Mouse (Mus musculus) midbrain, postnatal 0 days (tissue): ENCODE measurements around the gene Olfr669. TPM values are rescaled to one million over a fixed set of nuclear protein-coding genes. Genes with fewer than 3 reads are reported as not detected.
"Not testable (repeated sequence)": the region's sequence is repeated elsewhere in the genome, so short reads cannot be mapped to it uniquely, and the experiment has no call there.

Experiments
- ATAC-seq: fragments of 200-750 bp; cut with Nextera tagmentation; 2 replicates; pipeline ENCODE4 v1.8.0; 2017; ENCODE audit warnings: moderate number of reproducible peaks, mild to moderate bottlenecking, moderate TSS enrichment, moderate library complexity; ENCODE audit not compliant: low FRiP score
- DNase-seq: peaks from one replicate; pipeline ENCODE4 v3.0.0-alpha.2; 2015; ENCODE audit warnings: low spot score
- H3K27ac ChIP-seq: fragments of 300-500 bp; sonication (generic); 2 replicates; pipeline ENCODE4 v1.5.1; 2014; ENCODE audit warnings: low read depth, mild to moderate bottlenecking, low read length, mixed read lengths
- H3K27me3 ChIP-seq: fragments of 300-500 bp; sonication (generic); 2 replicates; pipeline ENCODE4 v1.6.1; 2014; ENCODE audit warnings: low read length, control low read depth, mixed read lengths; ENCODE audit not compliant: insufficient read depth
- H3K36me3 ChIP-seq: fragments of 300-500 bp; sonication (generic); 2 replicates; pipeline ENCODE4 v1.6.1; 2014; ENCODE audit warnings: low read length, control low read depth, mixed read lengths; ENCODE audit not compliant: insufficient read depth
- H3K4me1 ChIP-seq: fragments of 300-500 bp; sonication (generic); 2 replicates; pipeline ENCODE4 v1.6.1; 2014; ENCODE audit warnings: mild to moderate bottlenecking, control low read depth, antibody characterized with exemption, low read length, mixed read lengths; ENCODE audit not compliant: insufficient read depth
- H3K4me2 ChIP-seq: fragments of 300-500 bp; sonication (generic); 2 replicates; pipeline ENCODE4 v1.6.1; 2014; ENCODE audit warnings: low read depth, mild to moderate bottlenecking, low read length, mixed read lengths; ENCODE audit not compliant: poor library complexity, severe bottlenecking
- H3K4me3 ChIP-seq: fragments of 300-500 bp; sonication (generic); 2 replicates; pipeline ENCODE4 v1.5.1; 2014; ENCODE audit warnings: low read depth, mild to moderate bottlenecking, low read length, moderate library complexity
- H3K9ac ChIP-seq: fragments of 300-500 bp; sonication (generic); replicated peaks from 2 replicates; pipeline ENCODE4 v1.6.1; 2014; ENCODE audit warnings: mild to moderate bottlenecking, low read length, moderate library complexity, mixed read lengths; ENCODE audit not compliant: poor library complexity, severe bottlenecking
- H3K9me3 ChIP-seq: fragments of 300-500 bp; sonication (generic); 2 replicates; pipeline ENCODE4 v1.6.1; 2016; ENCODE audit warnings: low read length, control low read depth
- CTCF ChIP-seq: IDR thresholded peaks from 2 replicates; pipeline ENCODE4 v1.5.1; 2016; ENCODE audit warnings: antibody characterized with exemption, mild to moderate bottlenecking
- WGBS: fragments of 180-500 bp; shearing (Covaris S2); extraction: QIAGEN DNeasy Blood & Tissue Kit; methylation state at CpG from one replicate; pipeline ENCODE4 v1.1.7; 2014; 5-methylcytosine and 5-hydroxymethylcytosine counted together
- polyA plus RNA-seq: library from polyadenylated mRNA; unstranded; fragments of >200 nt; fragmentation: Nextera tagmentation; extraction: Ambion mirVana; gene quantifications from 2 replicates; pipeline ENCODE4 v1.2.1, GENCODE M21; 2015
- total RNA-seq: library from RNA; depleted of rRNA; stranded (reverse); fragments of >200 nt; gene quantifications from 2 replicates; pipeline ENCODE4 v1.2.3, GENCODE M21; 2014; rRNA removed

Olfr669 gene
- total and polyA plus RNA-seq, 2 experiments from 2014 or later, result not detected

DNA sequence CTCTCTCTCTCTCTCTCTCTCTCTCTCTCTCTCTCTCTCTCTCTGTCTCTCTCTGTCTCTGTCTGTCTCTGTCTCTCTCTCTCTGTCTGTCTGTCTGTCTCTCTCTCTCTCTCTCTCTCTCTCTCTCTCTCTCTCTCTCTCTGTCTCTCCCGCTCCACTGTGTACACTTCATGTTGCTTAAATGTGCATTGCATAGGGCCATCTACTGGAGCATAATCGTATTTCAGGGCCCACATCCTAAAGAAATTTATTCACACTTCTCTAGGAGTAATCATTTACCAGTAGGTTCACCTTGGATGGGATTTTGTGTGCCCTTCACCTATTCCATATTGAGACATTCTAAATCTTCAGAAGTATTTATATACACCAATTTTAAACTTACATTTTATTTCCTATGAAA lies 38.5 kb downstream of the Olfr669 start:
- peak; percentile 53 for TF ChIP-seq CTCF
- H3K9ac ChIP-seq, H3K4me1 ChIP-seq, H3K27me3 ChIP-seq, H3K27ac ChIP-seq, H3K4me3 ChIP-seq, ATAC-seq, H3K4me2 ChIP-seq, H3K9me3 ChIP-seq, DNase-seq, H3K36me3 ChIP-seq: not testable (repeated sequence)
- 80% methylated on average over 2 of the region's 2 CpGs for WGBS

GRCm38 (mm10) chr7:104979026-104979425 lies 45.0 kb downstream of the Olfr669 start, which contains the start of gene Olfr671:
Olfr671 (minus strand) TSS chr7:104979126.
- DNase-seq (no peak), ATAC-seq (no peak)
- no peak for TF ChIP-seq CTCF
- H3K9ac ChIP-seq, result no peak within 1 kb of the TSS
- no peaks in the 10 kb centered on the region for H3K36me3 ChIP-seq
- H3K4me1 ChIP-seq, result no peaks in the 10 kb centered on the region
- H3K9me3 ChIP-seq, result no peaks in the 10 kb centered on the region
- WGBS, result 75% methylated on average over 1 of the region's 1 CpGs
- H3K4me3 ChIP-seq, result no peak within 1 kb of the TSS
- no peaks in the 10 kb centered on the region for H3K27me3 ChIP-seq
- no peak within 1 kb of the TSS for H3K27ac ChIP-seq
- H3K4me2 ChIP-seq, result no peak within 1 kb of the TSS

Other genes with a start within 250 kb of the Olfr669 start
- not detected in 2 replicates for gene Olfr661, start 247.7 kb upstream of the Olfr669 start, total RNA-seq
- gene Olfr661, start 247.7 kb upstream of the Olfr669 start, polyA plus RNA-seq, result not detected in 2 replicates
- gene Usp17le, start 156.8 kb upstream of the Olfr669 start, total RNA-seq, result not detected in 2 replicates
- not detected in 2 replicates for gene Usp17le, start 156.8 kb upstream of the Olfr669 start, polyA plus RNA-seq
- gene Usp17lb, start 91.6 kb upstream of the Olfr669 start, total RNA-seq, result not detected in 2 replicates
- gene Usp17lb, start 91.6 kb upstream of the Olfr669 start, polyA plus RNA-seq, result not detected in 2 replicates
- not detected in 2 replicates for gene Usp17la, start 77.2 kb upstream of the Olfr669 start, total RNA-seq
- not detected in 2 replicates for gene Usp17la, start 77.2 kb upstream of the Olfr669 start, polyA plus RNA-seq
- not detected in 2 replicates for gene Olfr665, start 56.2 kb upstream of the Olfr669 start, total RNA-seq
- gene Olfr665, start 56.2 kb upstream of the Olfr669 start, polyA plus RNA-seq, result not detected in 2 replicates
- not detected in 2 replicates for gene Olfr666, start 38.3 kb upstream of the Olfr669 start, total RNA-seq
- gene Olfr666, start 38.3 kb upstream of the Olfr669 start, polyA plus RNA-seq, result not detected in 2 replicates
- not detected in 2 replicates for gene Olfr667, start 12.8 kb upstream of the Olfr669 start, total RNA-seq
- not detected in 2 replicates for gene Olfr667, start 12.8 kb upstream of the Olfr669 start, polyA plus RNA-seq
- not detected in 2 replicates for gene Olfr668, start 6.2 kb upstream of the Olfr669 start, total RNA-seq
- not detected in 2 replicates for gene Olfr668, start 6.2 kb upstream of the Olfr669 start, polyA plus RNA-seq
- not detected in 2 replicates for gene Olfr670, start 28.4 kb downstream of the Olfr669 start, total RNA-seq
- not detected in 2 replicates for gene Olfr670, start 28.4 kb downstream of the Olfr669 start, polyA plus RNA-seq
- not detected in 2 replicates for gene Olfr671, start 44.9 kb downstream of the Olfr669 start, total RNA-seq
- gene Olfr671, start 44.9 kb downstream of the Olfr669 start, polyA plus RNA-seq, result not detected in 2 replicates
- gene Olfr672, start 67.8 kb downstream of the Olfr669 start, total RNA-seq, result not detected in 2 replicates
- gene Olfr672, start 67.8 kb downstream of the Olfr669 start, polyA plus RNA-seq, result not detected in 2 replicates
- gene Olfr675, start 94.2 kb downstream of the Olfr669 start, total RNA-seq, result not detected in 2 replicates
- gene Olfr675, start 94.2 kb downstream of the Olfr669 start, polyA plus RNA-seq, result not detected in 2 replicates
- gene Olfr676, start 98.5 kb downstream of the Olfr669 start, total RNA-seq, result not detected in 2 replicates
- gene Olfr676, start 98.5 kb downstream of the Olfr669 start, polyA plus RNA-seq, result not detected in 2 replicates
- gene Olfr677, start 117.1 kb downstream of the Olfr669 start, total RNA-seq, result not detected in 2 replicates
- not detected in 2 replicates for gene Olfr677, start 117.1 kb downstream of the Olfr669 start, polyA plus RNA-seq
- not detected in 2 replicates for gene Olfr678, start 130.2 kb downstream of the Olfr669 start, total RNA-seq
- gene Olfr678, start 130.2 kb downstream of the Olfr669 start, polyA plus RNA-seq, result not detected in 2 replicates
- not detected in 2 replicates for gene Olfr679, start 147.0 kb downstream of the Olfr669 start, total RNA-seq
- not detected in 2 replicates for gene Olfr679, start 147.0 kb downstream of the Olfr669 start, polyA plus RNA-seq
- gene Olfr680-ps1, start 158.6 kb downstream of the Olfr669 start, total RNA-seq, result not detected in 2 replicates
- gene Olfr680-ps1, start 158.6 kb downstream of the Olfr669 start, polyA plus RNA-seq, result not detected in 2 replicates
- gene Olfr681, start 182.6 kb downstream of the Olfr669 start, total RNA-seq, result not detected in 2 replicates
- not detected in 2 replicates for gene Olfr681, start 182.6 kb downstream of the Olfr669 start, polyA plus RNA-seq
- gene Olfr683, start 212.8 kb downstream of the Olfr669 start, total RNA-seq, result not detected in 2 replicates
- gene Olfr683, start 212.8 kb downstream of the Olfr669 start, polyA plus RNA-seq, result not detected in 2 replicates
- gene Olfr684, start 229.4 kb downstream of the Olfr669 start, total RNA-seq, result not detected in 2 replicates
- not detected in 2 replicates for gene Olfr684, start 229.4 kb downstream of the Olfr669 start, polyA plus RNA-seq